Mouse (Mus musculus) liver, embryonic 12.5 days (tissue): ENCODE measurements around the gene Rpl22. TPM values are rescaled to one million over a fixed set of nuclear protein-coding genes. Genes with fewer than 3 reads are reported as not detected.
A peak's percentile ranks its signal among the peaks of the same experiment; 100 is the strongest.

ENCODE experiments used
- ATAC-seq: fragments of 200-750 bp; cut with Nextera tagmentation; 2 replicates; pipeline ENCODE4 v1.8.0; 2017; ENCODE audit warnings: moderate number of reproducible peaks, mild to moderate bottlenecking, moderate library complexity
- H3K27ac ChIP-seq: fragments of 300-500 bp; sonication (generic); 2 replicates; pipeline ENCODE4 v1.5.1; 2016; ENCODE audit warnings: mild to moderate bottlenecking
- H3K27me3 ChIP-seq: fragments of 300-500 bp; sonication (generic); replicated peaks from 2 replicates; pipeline ENCODE4 v1.6.1; 2016; ENCODE audit warnings: mild to moderate bottlenecking, moderate library complexity
- H3K36me3 ChIP-seq: fragments of 300-500 bp; sonication (generic); 2 replicates; pipeline ENCODE4 v1.6.1; 2016; ENCODE audit warnings: mild to moderate bottlenecking, moderate library complexity
- H3K4me1 ChIP-seq: fragments of 300-500 bp; sonication (generic); 2 replicates; pipeline ENCODE4 v1.6.1; 2016
- H3K4me2 ChIP-seq: fragments of 300-500 bp; sonication (generic); 2 replicates; pipeline ENCODE4 v1.6.1; 2016; ENCODE audit warnings: mild to moderate bottlenecking, moderate library complexity
- H3K4me3 ChIP-seq: fragments of 300-500 bp; sonication (generic); 2 replicates; pipeline ENCODE4 v1.5.1; 2016; ENCODE audit warnings: mild to moderate bottlenecking, moderate library complexity
- H3K9ac ChIP-seq: fragments of 300-500 bp; sonication (generic); 2 replicates; pipeline ENCODE4 v1.6.1; 2016; ENCODE audit warnings: mild to moderate bottlenecking, moderate library complexity
- H3K9me3 ChIP-seq: fragments of 300-500 bp; sonication (generic); replicated peaks from 2 replicates; pipeline ENCODE4 v1.6.1; 2016; ENCODE audit warnings: mild to moderate bottlenecking, moderate library complexity
- WGBS: fragments of 180-500 bp; shearing (Covaris S2); methylation state at CpG from one replicate; pipeline ENCODE4 v1.1.7; 2016; ENCODE audit not compliant: insufficient replicate concordance; 5-methylcytosine and 5-hydroxymethylcytosine counted together
- polyA plus RNA-seq: library from polyadenylated mRNA; unstranded; fragments of >200 nt; fragmentation: Nextera tagmentation; extraction: Ambion mirVana; gene quantifications from 2 replicates; pipeline ENCODE4 v1.2.1, GENCODE M21; 2016

Gene Rpl22
- polyA plus RNA-seq, 1 experiment from 2014 or later = 385 TPM

- ATAC-seq = peak; percentile 70
These were observed 35.3 kb downstream of the Rpl22 start for GRCm38 (mm10) chr4:152360855-152361254.

GRCm38 (mm10) chr4:152362180-152362579, 36.6 kb downstream of the Rpl22 start:
- Histone ChIP-seq H3K36me3 (no peaks in the 10 kb centered on the region), H3K4me3 (no peak overlapping the region), H3K4me2 (no peak overlapping the region), H3K27ac (no peak overlapping the region), H3K4me1 (peaks cover 29% of the 10 kb centered on the region), H3K9ac (no peak overlapping the region), H3K9me3 (no peaks in the 10 kb centered on the region), H3K27me3 (peaks cover 25% of the 10 kb centered on the region)
- WGBS = 28% methylated on average over 9 of the region's 9 CpGs
- ATAC-seq = no peak

More at GRCm38 (mm10) chr4:152360855-152361254, 35.3 kb downstream of the Rpl22 start:
- H3K4me3 ChIP-seq = peak overlapping the region; percentile 23
- under 1% methylated on average over 23 of the region's 24 CpGs for WGBS
- H3K4me1 ChIP-seq = peaks cover 29% of the 10 kb centered on the region
- H3K9me3 ChIP-seq = no peaks in the 10 kb centered on the region
- no peaks in the 10 kb centered on the region for H3K36me3 ChIP-seq
- no peak overlapping the region for H3K27ac ChIP-seq
- peaks cover 30% of the 10 kb centered on the region for H3K27me3 ChIP-seq
- H3K4me2 ChIP-seq = peak overlapping the region; percentile 59
- no peak overlapping the region for H3K9ac ChIP-seq

- H3K9ac ChIP-seq = no peak overlapping the region
- H3K9me3 ChIP-seq = no peaks in the 10 kb centered on the region
- H3K4me1 ChIP-seq = peaks cover 21% of the 10 kb centered on the region
- no peak overlapping the region for H3K4me3 ChIP-seq
- H3K27ac ChIP-seq = no peak overlapping the region
- no peak overlapping the region for H3K4me2 ChIP-seq
- WGBS = 66% methylated on average over 7 of the region's 7 CpGs
- peaks cover 5% of the 10 kb centered on the region for H3K27me3 ChIP-seq
- ATAC-seq = no peak
- H3K36me3 ChIP-seq = no peaks in the 10 kb centered on the region
These were observed 39.7 kb downstream of the Rpl22 start for GRCm38 (mm10) chr4:152365228-152365627.

- Histone ChIP-seq H3K4me3 (no peak overlapping the region), H3K9ac (no peak overlapping the region), H3K27me3 (peaks cover 13% of the 10 kb centered on the region), H3K9me3 (no peaks in the 10 kb centered on the region), H3K4me2 (no peak overlapping the region), H3K4me1 (no peaks in the 10 kb centered on the region), H3K36me3 (no peaks in the 10 kb centered on the region), H3K27ac (no peak overlapping the region)
- WGBS = 71% methylated on average over 17 of the region's 17 CpGs
- ATAC-seq = no peak
These were observed 57.1 kb downstream of the Rpl22 start for GRCm38 (mm10) chr4:152382528-152383252.

Other genes starting within 250 kb of the Rpl22 start
- 0.74 and 0.87 TPM in 2 replicates for gene Tnfrsf25, start 209.8 kb upstream of the Rpl22 start, polyA plus RNA-seq
- gene Espn, start 173.4 kb upstream of the Rpl22 start, polyA plus RNA-seq = 2.6 and 2.9 TPM in 2 replicates
- 0.05 TPM in 1 of 2 replicates, not detected in the other for gene Hes2, start 166.9 kb upstream of the Rpl22 start, polyA plus RNA-seq
- 33.0 and 36.2 TPM in 2 replicates for gene Acot7, start 147.6 kb upstream of the Rpl22 start, polyA plus RNA-seq
- 2.1 and 2.4 TPM in 2 replicates for gene Gpr153, start 51.5 kb upstream of the Rpl22 start, polyA plus RNA-seq
- gene Hes3, start 34.1 kb upstream of the Rpl22 start, polyA plus RNA-seq = not detected in 2 replicates
- gene Icmt, start 28.5 kb upstream of the Rpl22 start, polyA plus RNA-seq = 11.8 and 14.4 TPM in 2 replicates
- gene Rnf207, start 6.7 kb upstream of the Rpl22 start, polyA plus RNA-seq = 0.26 and 0.42 TPM in 2 replicates
- 0.01 and 0.02 TPM in 2 replicates for gene Chd5, start 12.9 kb downstream of the Rpl22 start, polyA plus RNA-seq
- gene Nphp4, start 151.0 kb downstream of the Rpl22 start, polyA plus RNA-seq = 0.39 and 0.41 TPM in 2 replicates
- 8.3 and 9.3 TPM in 2 replicates for gene Kcnab2, start 152.1 kb downstream of the Rpl22 start, polyA plus RNA-seq